Mouse (Mus musculus): Measurements from ENCODE around the gene Hoxc12.

The Hoxc12 gene

GRCm38 (mm10) chr15:102984925-102985324 lies 48.4 kb downstream of the Hoxc12 start:
- no peak for DNase-seq

- peak; percentile 88 for DNase-seq
Measured at GRCm38 (mm10) chr15:102987124-102987833, 50.7 kb downstream of the Hoxc12 start.

- no peak for DNase-seq
Measured at GRCm38 (mm10) chr15:102988078-102988477, 51.5 kb downstream of the Hoxc12 start.
